ENCODE assay signal across 8 mouse cellular contexts in genomic region chr17:78735731-78736472, GRCm38 (mm10). TPM values are rescaled to one million over a fixed set of nuclear protein-coding genes. Genes with fewer than 3 reads are reported as not detected.
DNase-seq lines count a peak whose midpoint lies in the region; ATAC-seq and TF ChIP-seq lines count a peak whose summit lies in the region.

No protein-coding gene starts in this region.

- H3K9ac ChIP-seq in forebrain, embryonic 13.5 days = peak overlapping the region; percentile 90
- H3K9ac ChIP-seq in intestine, embryonic 15.5 days = peak overlapping the region; percentile 88
- peak overlapping the region; percentile 84 for H3K9ac ChIP-seq in lung, postnatal 0 days (replicated peaks; ENCODE audit: low read depth)

- peak overlapping the region; percentile 86 for H3K4me2 ChIP-seq in forebrain, embryonic 13.5 days
- H3K4me2 ChIP-seq in intestine, embryonic 15.5 days (replicated peaks) = peak overlapping the region; percentile 73
- peak overlapping the region; percentile 74 for H3K4me2 ChIP-seq in lung, postnatal 0 days (replicated peaks; ENCODE audit: low read depth, low read length)

- H3K27ac ChIP-seq in heart, embryonic 10.5 days = peak overlapping the region; percentile 98
- H3K27ac ChIP-seq in forebrain, embryonic 13.5 days = peak overlapping the region; percentile 76
- peak overlapping the region; percentile 96 for H3K27ac ChIP-seq in intestine, embryonic 15.5 days
- peak overlapping the region; percentile 93 for H3K27ac ChIP-seq in lung, postnatal 0 days (ENCODE audit: low read length)
- peak overlapping the region; percentile 94 for H3K27ac ChIP-seq in spleen, adult 2 months (ENCODE audit: insufficient read depth, low read length)

- TF ChIP-seq POLR2A in spleen, adult 2 months (IDR thresholded peaks at IDR 0.05; ENCODE audit: low read depth, low read length) = no peak

- no peak; the same call in 1 of the 2 replicates for ATAC-seq in forebrain, embryonic 13.5 days
- peak; percentile 82 for ATAC-seq in intestine, embryonic 15.5 days
- ATAC-seq in lung, postnatal 0 days = peak; percentile 70

- no peaks in the 10 kb centered on the region for H3K9me3 ChIP-seq in heart, embryonic 10.5 days
- H3K9me3 ChIP-seq in forebrain, embryonic 13.5 days (replicated peaks) = no peaks in the 10 kb centered on the region
- H3K9me3 ChIP-seq in intestine, embryonic 15.5 days = no peaks in the 10 kb centered on the region
- H3K9me3 ChIP-seq in lung, postnatal 0 days (ENCODE audit: low read length) = no peaks in the 10 kb centered on the region

- intact Hi-C loops in heart, postnatal 25 days (cut with DNase I) = loop anchor here (5.0 kb wide), 1 partner anchor 101 kb away; the partner anchor contains the start of genes Gpatch11 and Heatr5b

- 0 out of 2 replicates have a peak, but pooled peaks cover 3% of the 10 kb centered on the region for H3K36me3 ChIP-seq in heart, embryonic 10.5 days
- H3K36me3 ChIP-seq in forebrain, embryonic 13.5 days (ENCODE audit: poor library complexity, severe bottlenecking) = 0 out of 2 replicates have a peak, but pooled peaks cover 4% of the 10 kb centered on the region
- H3K36me3 ChIP-seq in intestine, embryonic 15.5 days = no peaks in the 10 kb centered on the region
- H3K36me3 ChIP-seq in lung, postnatal 0 days (ENCODE audit: insufficient read depth, low read length) = no peaks in the 10 kb centered on the region
- no peaks in the 10 kb centered on the region for H3K36me3 ChIP-seq in spleen, adult 2 months (ENCODE audit: control insufficient read depth, insufficient read depth, low read length)

- H3K27me3 ChIP-seq in heart, embryonic 10.5 days (ENCODE audit: insufficient read depth, poor library complexity, severe bottlenecking) = no peaks in the 10 kb centered on the region
- H3K27me3 ChIP-seq in forebrain, embryonic 13.5 days = no peaks in the 10 kb centered on the region
- no peaks in the 10 kb centered on the region for H3K27me3 ChIP-seq in intestine, embryonic 15.5 days (replicated peaks)
- H3K27me3 ChIP-seq in lung, postnatal 0 days (replicated peaks; ENCODE audit: insufficient read depth, low read length) = no peaks in the 10 kb centered on the region
- no peaks in the 10 kb centered on the region for H3K27me3 ChIP-seq in spleen, adult 2 months (ENCODE audit: control insufficient read depth, insufficient read depth, low read length)

- TF ChIP-seq CTCF in lung, postnatal 0 days (IDR thresholded peaks at IDR 0.05) = no peak
- no peak for TF ChIP-seq CTCF in spleen, adult 2 months (IDR thresholded peaks at IDR 0.05; ENCODE audit: extremely low read depth, insufficient read depth, insufficient read length, insufficient replicate concordance)

- under 1% methylated on average over 39 of the region's 39 CpGs for WGBS in heart, embryonic 10.5 days
- 1% methylated on average over 25 of the region's 39 CpGs for WGBS in forebrain, embryonic 13.5 days
- WGBS in intestine, embryonic 15.5 days = under 1% methylated on average over 29 of the region's 39 CpGs
- WGBS in lung, postnatal 0 days = under 1% methylated on average over 26 of the region's 39 CpGs
- WGBS in spleen, adult 2 months = under 1% methylated on average over 36 of the region's 39 CpGs

- no peak for DNase-seq in heart, embryonic 10.5 days (ENCODE audit: low spot score)
- DNase-seq in heart, postnatal 25 days (ENCODE audit: low spot score) = no peak
- peak; percentile 6 to 14 for DNase-seq in CD8-positive naive resting alpha-beta T cell, adult 2 months (ENCODE audit: low read depth in 2 of 2, low spot score in 2 of 2)
- peak; percentile 33 for DNase-seq in c-Kit-positive CD71-positive TER-119-negative erythroid progenitor cells, embryonic 14.5 days (ENCODE audit: low read depth)
- DNase-seq in lung, postnatal 0 days (ENCODE audit: low spot score) = peak; percentile 48
- DNase-seq in spleen, adult 2 months (ENCODE audit: low read depth in 1 of 2, low spot score in 2 of 2) = no peak

- TF ChIP-seq EP300 in lung, postnatal 0 days (IDR thresholded peaks at IDR 0.05) = no peak

- peaks cover 29% of the 10 kb centered on the region for H3K4me1 ChIP-seq in heart, embryonic 10.5 days
- H3K4me1 ChIP-seq in forebrain, embryonic 13.5 days = peaks cover 29% of the 10 kb centered on the region
- H3K4me1 ChIP-seq in intestine, embryonic 15.5 days (replicated peaks) = peaks cover 14% of the 10 kb centered on the region
- H3K4me1 ChIP-seq in lung, postnatal 0 days (ENCODE audit: insufficient read depth, low read depth, low read length) = peaks cover 12% of the 10 kb centered on the region; the same call in 1 of the 2 replicates
- H3K4me1 ChIP-seq in spleen, adult 2 months (ENCODE audit: control insufficient read depth, insufficient read depth, insufficient read length) = peaks cover 2% of the 10 kb centered on the region; the same call in 1 of the 2 replicates

- H3K4me3 ChIP-seq in heart, embryonic 10.5 days = peak overlapping the region; percentile 97
- peak overlapping the region; percentile 92 for H3K4me3 ChIP-seq in forebrain, embryonic 13.5 days
- peak overlapping the region; percentile 71 for H3K4me3 ChIP-seq in intestine, embryonic 15.5 days (replicated peaks)
- peak overlapping the region; percentile 98 for H3K4me3 ChIP-seq in lung, postnatal 0 days (ENCODE audit: low read depth, low read length)
- peak overlapping the region; percentile 92 for H3K4me3 ChIP-seq in spleen, adult 2 months (ENCODE audit: extremely low read depth, insufficient read depth, insufficient read length)

RNA-seq across cellular contexts. Expression of gene Strn, which starts 1.1 kb away (rescaled TPM):
- polyA plus RNA-seq in heart, embryonic 10.5 days (2016; fragmentation: Nextera tagmentation; extraction: Ambion mirVana) = 8.5 and 12.6 TPM in 2 replicates
- 10 to 100 TPM; 23.8 to 25.2 TPM for total RNA-seq in heart, postnatal 25 days (2021)
- 4.5 and 5.8 TPM in 2 replicates for polyA plus RNA-seq in forebrain, embryonic 13.5 days (2015; fragmentation: Nextera tagmentation; extraction: Ambion mirVana)
- 5.3 and 5.4 TPM in 2 replicates for polyA plus RNA-seq in intestine, embryonic 15.5 days (2015; fragmentation: Nextera tagmentation; extraction: Ambion mirVana)
- polyA plus RNA-seq in lung, postnatal 0 days (2015; fragmentation: Nextera tagmentation; extraction: Ambion mirVana) = 3.4 and 4.3 TPM in 2 replicates
- polyA plus RNA-seq in spleen, adult 2 months (2012; rRNA removed) = 6.0 and 6.4 TPM in 2 replicates

Comparison
In these comparisons a context has a peak if more than half of its experiments do, and no peak if none do; other contexts are left out.
1. DNase-seq: peak in CD8-positive naive resting alpha-beta T cell, adult 2 months (2 of 2), c-Kit-positive CD71-positive TER-119-negative erythroid progenitor cells, embryonic 14.5 days (single experiment) and lung, postnatal 0 days (single experiment); none in heart, embryonic 10.5 days (single experiment), heart, postnatal 25 days (single experiment) and spleen, adult 2 months (0 of 2).
2. Peak in every context shown above with its lines, with median percentiles within 50 percentile points of each other: H3K27ac ChIP-seq, H3K4me3 ChIP-seq, H3K4me2 ChIP-seq and H3K9ac ChIP-seq.